Mouse (Mus musculus): ENCODE data around the gene Dstyk. TPM values are rescaled to one million over a fixed set of nuclear protein-coding genes. Genes with fewer than 3 reads are reported as not detected.

The Dstyk gene
- polyA plus RNA-seq, 1 experiment from 2014 or later = 11.6 TPM

GRCm38 (mm10) chr1:132385711-132386110 lies 31.6 kb upstream of the Dstyk start:
- Histone ChIP-seq H3K4me2 (ENCODE audit: low read depth, low read length) (no peak overlapping the region), H3K4me1 (ENCODE audit: control insufficient read depth, insufficient read depth, low read length) (peaks cover 35% of the 10 kb centered on the region), H3K27ac (ENCODE audit: low read length) (no peak overlapping the region), H3K9me3 (replicated peaks; ENCODE audit: control insufficient read depth, low read length) (no peaks in the 10 kb centered on the region), H3K36me3 (ENCODE audit: control insufficient read depth, insufficient read depth, low read length) (no peaks in the 10 kb centered on the region), H3K4me3 (replicated peaks; ENCODE audit: low read length) (no peak overlapping the region), H3K9ac (ENCODE audit: low read length) (no peak overlapping the region; the same call in 1 of the 2 replicates), H3K27me3 (ENCODE audit: control insufficient read depth, insufficient read depth, low read length) (no peaks in the 10 kb centered on the region)
- WGBS = 45% methylated on average over 4 of the region's 4 CpGs
- no peak for ATAC-seq (ENCODE audit: insufficient read depth, low FRiP score)

GRCm38 (mm10) chr1:132386266-132386665 lies 31.1 kb upstream of the Dstyk start:
- no peaks in the 10 kb centered on the region for H3K36me3 ChIP-seq (ENCODE audit: control insufficient read depth, insufficient read depth, low read length)
- 67% methylated on average over 4 of the region's 4 CpGs for WGBS
- no peak overlapping the region for H3K9ac ChIP-seq (ENCODE audit: low read length)
- H3K4me3 ChIP-seq (replicated peaks; ENCODE audit: low read length) = no peak overlapping the region
- H3K4me1 ChIP-seq (ENCODE audit: control insufficient read depth, insufficient read depth, low read length) = peaks cover 35% of the 10 kb centered on the region
- no peaks in the 10 kb centered on the region for H3K27me3 ChIP-seq (ENCODE audit: control insufficient read depth, insufficient read depth, low read length)
- no peak overlapping the region for H3K4me2 ChIP-seq (ENCODE audit: low read depth, low read length)
- no peaks in the 10 kb centered on the region for H3K9me3 ChIP-seq (replicated peaks; ENCODE audit: control insufficient read depth, low read length)
- ATAC-seq (ENCODE audit: insufficient read depth, low FRiP score) = no peak
- H3K27ac ChIP-seq (ENCODE audit: low read length) = no peak overlapping the region

GRCm38 (mm10) chr1:132387943-132388342 lies 29.4 kb upstream of the Dstyk start:
- H3K4me1 ChIP-seq (ENCODE audit: control insufficient read depth, insufficient read depth, low read length) = peaks cover 35% of the 10 kb centered on the region
- no peak overlapping the region; the same call in 1 of the 2 replicates for H3K4me2 ChIP-seq (ENCODE audit: low read depth, low read length)
- 15% methylated on average over 4 of the region's 4 CpGs for WGBS
- no peaks in the 10 kb centered on the region for H3K27me3 ChIP-seq (ENCODE audit: control insufficient read depth, insufficient read depth, low read length)
- H3K4me3 ChIP-seq (replicated peaks; ENCODE audit: low read length) = no peak overlapping the region
- ATAC-seq (ENCODE audit: insufficient read depth, low FRiP score) = no peak
- H3K9ac ChIP-seq (ENCODE audit: low read length) = no peak overlapping the region
- 0 out of 2 replicates have a peak overlapping the region, but pooled peaks have one; percentile 28 for H3K27ac ChIP-seq (ENCODE audit: low read length)
- H3K36me3 ChIP-seq (ENCODE audit: control insufficient read depth, insufficient read depth, low read length) = no peaks in the 10 kb centered on the region
- H3K9me3 ChIP-seq (replicated peaks; ENCODE audit: control insufficient read depth, low read length) = no peaks in the 10 kb centered on the region

- no peak for ATAC-seq (ENCODE audit: insufficient read depth, low FRiP score)
- Histone ChIP-seq H3K9ac (ENCODE audit: low read length) (no peak overlapping the region), H3K27ac (ENCODE audit: low read length) (no peak overlapping the region), H3K27me3 (ENCODE audit: control insufficient read depth, insufficient read depth, low read length) (no peaks in the 10 kb centered on the region), H3K4me3 (replicated peaks; ENCODE audit: low read length) (peak overlapping the region; percentile 71; the same call in 1 of the 2 replicates), H3K4me1 (ENCODE audit: control insufficient read depth, insufficient read depth, low read length) (peaks cover 35% of the 10 kb centered on the region), H3K36me3 (ENCODE audit: control insufficient read depth, insufficient read depth, low read length) (no peaks in the 10 kb centered on the region), H3K4me2 (ENCODE audit: low read depth, low read length) (peak overlapping the region; percentile 89), H3K9me3 (replicated peaks; ENCODE audit: control insufficient read depth, low read length) (no peaks in the 10 kb centered on the region)
- 49% methylated on average over 8 of the region's 8 CpGs for WGBS
These were observed 28.2 kb upstream of the Dstyk start for GRCm38 (mm10) chr1:132388813-132389803.

DNA sequence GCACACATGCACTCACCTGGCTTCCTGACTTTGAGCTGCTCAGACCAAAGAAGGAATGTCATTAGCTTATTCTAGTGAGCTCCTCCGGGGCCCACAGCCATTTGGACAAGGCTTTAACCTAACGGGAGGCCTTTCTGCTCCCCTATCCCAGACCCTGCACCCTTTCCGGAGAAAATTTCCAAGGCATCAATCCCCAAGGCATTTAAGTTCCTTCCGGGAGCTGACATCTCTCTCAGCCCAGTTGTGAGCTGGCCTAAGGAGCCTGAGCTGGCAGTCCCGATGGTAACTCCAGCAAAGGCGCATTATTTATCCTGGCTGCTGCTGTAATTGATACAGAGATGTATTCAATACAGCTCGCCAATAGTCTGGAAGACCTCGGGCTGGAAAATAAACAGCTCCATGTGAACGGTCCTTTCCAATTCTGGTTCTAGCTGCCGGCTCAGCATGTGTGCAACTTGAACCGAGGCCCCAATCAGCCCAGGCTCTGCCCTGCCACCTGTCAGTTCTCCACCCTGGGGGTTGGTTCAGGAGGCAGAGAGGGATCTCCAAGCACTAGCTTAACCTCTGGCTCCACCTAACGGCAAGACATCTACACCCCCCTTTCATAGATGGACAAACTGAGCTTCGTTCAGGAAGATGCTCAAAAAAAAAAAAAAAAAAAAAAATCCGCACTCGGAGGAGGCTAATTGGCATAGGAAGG lies 27.3 kb upstream of the Dstyk start:
- Histone ChIP-seq H3K9ac (ENCODE audit: low read length) (peak overlapping the region; percentile 90), H3K4me3 (replicated peaks; ENCODE audit: low read length) (peak overlapping the region; percentile 71), H3K27ac (ENCODE audit: low read length) (no peak overlapping the region), H3K9me3 (replicated peaks; ENCODE audit: control insufficient read depth, low read length) (no peaks in the 10 kb centered on the region), H3K27me3 (ENCODE audit: control insufficient read depth, insufficient read depth, low read length) (no peaks in the 10 kb centered on the region), H3K36me3 (ENCODE audit: control insufficient read depth, insufficient read depth, low read length) (no peaks in the 10 kb centered on the region), H3K4me1 (ENCODE audit: control insufficient read depth, insufficient read depth, low read length) (peaks cover 32% of the 10 kb centered on the region), H3K4me2 (ENCODE audit: low read depth, low read length) (peak overlapping the region; percentile 89)
- WGBS = 17% methylated on average over 15 of the region's 15 CpGs
- ATAC-seq (ENCODE audit: insufficient read depth, low FRiP score) = 0 out of 2 replicates have a peak, but pooled peaks have one; percentile 34

- peak within 1 kb of the TSS; percentile 90 for H3K9ac ChIP-seq (ENCODE audit: low read length)
- H3K9me3 ChIP-seq (replicated peaks; ENCODE audit: control insufficient read depth, low read length) = no peaks in the 10 kb centered on the region
- H3K27ac ChIP-seq (ENCODE audit: low read length) = peak within 1 kb of the TSS; percentile 63
- under 1% methylated on average over 44 of the region's 50 CpGs for WGBS
- H3K4me1 ChIP-seq (ENCODE audit: control insufficient read depth, insufficient read depth, low read length) = peaks cover 25% of the 10 kb centered on the region
- H3K4me3 ChIP-seq (replicated peaks; ENCODE audit: low read length) = peak within 1 kb of the TSS; percentile 71
- H3K4me2 ChIP-seq (ENCODE audit: low read depth, low read length) = peak within 1 kb of the TSS; percentile 89
- H3K27me3 ChIP-seq (ENCODE audit: control insufficient read depth, insufficient read depth, low read length) = no peaks in the 10 kb centered on the region
- no peaks in the 10 kb centered on the region for H3K36me3 ChIP-seq (ENCODE audit: control insufficient read depth, insufficient read depth, low read length)
- no peak; the same call in 1 of the 2 replicates for ATAC-seq (ENCODE audit: insufficient read depth, low FRiP score)
These were observed 26.4 kb upstream of the Dstyk start, which contains the start of gene Tmcc2 for GRCm38 (mm10) chr1:132390691-132391579. Tmcc2 (minus strand) TSS chr1:132391281.

DNA sequence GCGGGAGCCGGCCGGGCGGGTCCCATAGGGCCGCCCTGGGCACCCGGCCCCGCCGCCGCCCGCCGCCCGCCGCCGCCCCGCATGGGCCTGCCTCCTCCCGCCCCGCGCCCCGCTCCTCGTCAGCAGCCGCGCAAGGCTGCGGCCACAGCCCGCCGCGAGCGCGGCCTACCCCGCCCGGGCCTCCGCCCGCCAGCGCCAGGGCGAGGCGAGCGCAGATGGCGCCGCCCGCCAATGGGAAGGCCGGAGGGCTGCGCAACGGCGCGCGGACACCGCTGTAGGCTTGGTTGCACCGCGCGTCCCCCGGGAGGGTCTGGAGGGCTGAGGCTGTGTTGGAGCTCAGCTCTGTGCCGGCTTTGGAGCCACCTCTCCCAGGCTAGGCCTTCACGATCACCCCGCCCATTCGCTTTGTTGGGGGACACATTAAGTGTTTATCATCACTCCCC lies 25.8 kb upstream of the Dstyk start:
- Histone ChIP-seq H3K4me2 (ENCODE audit: low read depth, low read length) (peak overlapping the region; percentile 89), H3K27ac (ENCODE audit: low read length) (peak overlapping the region; percentile 63), H3K9me3 (replicated peaks; ENCODE audit: control insufficient read depth, low read length) (no peaks in the 10 kb centered on the region), H3K4me3 (replicated peaks; ENCODE audit: low read length) (peak overlapping the region; percentile 71), H3K27me3 (ENCODE audit: control insufficient read depth, insufficient read depth, low read length) (no peaks in the 10 kb centered on the region), H3K4me1 (ENCODE audit: control insufficient read depth, insufficient read depth, low read length) (peaks cover 25% of the 10 kb centered on the region), H3K9ac (ENCODE audit: low read length) (peak overlapping the region; percentile 90), H3K36me3 (ENCODE audit: control insufficient read depth, insufficient read depth, low read length) (no peaks in the 10 kb centered on the region)
- 2% methylated on average over 31 of the region's 54 CpGs for WGBS
- ATAC-seq (ENCODE audit: insufficient read depth, low FRiP score) = peak; percentile 93

DNA sequence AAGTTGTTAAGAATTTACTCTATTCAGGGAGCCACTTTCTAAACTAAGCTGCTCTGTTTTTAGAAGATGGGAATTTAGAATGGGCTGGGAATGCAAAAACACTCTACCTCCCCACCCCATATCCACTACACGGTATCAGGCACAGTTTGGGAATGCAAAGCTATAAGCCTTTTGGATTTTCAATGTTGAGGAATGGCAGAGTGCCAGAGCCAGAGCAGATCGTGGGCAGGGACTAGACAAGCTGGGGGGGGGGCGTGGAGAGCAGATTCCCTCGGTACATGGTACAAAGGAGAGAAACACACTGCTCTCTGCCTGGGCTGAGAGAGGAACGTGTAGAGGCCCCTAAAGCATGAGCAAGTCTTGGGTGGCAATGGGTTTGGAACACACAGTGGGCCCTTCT lies 24.5 kb upstream of the Dstyk start:
- 62% methylated on average over 5 of the region's 5 CpGs for WGBS

More for the DNA sequence above, 24.5 kb upstream of the Dstyk start:
- H3K9ac ChIP-seq (ENCODE audit: low read length) = no peak overlapping the region
- H3K27ac ChIP-seq (ENCODE audit: low read length) = no peak overlapping the region
- H3K36me3 ChIP-seq (ENCODE audit: control insufficient read depth, insufficient read depth, low read length) = no peaks in the 10 kb centered on the region
- peaks cover 3% of the 10 kb centered on the region; the same call in 1 of the 2 replicates for H3K9me3 ChIP-seq (replicated peaks; ENCODE audit: control insufficient read depth, low read length)
- H3K4me3 ChIP-seq (replicated peaks; ENCODE audit: low read length) = no peak overlapping the region
- ATAC-seq (ENCODE audit: insufficient read depth, low FRiP score) = no peak
- no peaks in the 10 kb centered on the region for H3K27me3 ChIP-seq (ENCODE audit: control insufficient read depth, insufficient read depth, low read length)
- H3K4me1 ChIP-seq (ENCODE audit: control insufficient read depth, insufficient read depth, low read length) = peaks cover 25% of the 10 kb centered on the region
- no peak overlapping the region for H3K4me2 ChIP-seq (ENCODE audit: low read depth, low read length)

Data from stomach, embryonic 16.5 days (tissue).